Mouse (Mus musculus): Measurements from ENCODE around the gene Scarb2. TPM values are rescaled to one million over a fixed set of nuclear protein-coding genes. Genes with fewer than 3 reads are reported as not detected.

Scarb2 gene
- polyA plus RNA-seq, 1 experiment = 8.4 TPM

DNA sequence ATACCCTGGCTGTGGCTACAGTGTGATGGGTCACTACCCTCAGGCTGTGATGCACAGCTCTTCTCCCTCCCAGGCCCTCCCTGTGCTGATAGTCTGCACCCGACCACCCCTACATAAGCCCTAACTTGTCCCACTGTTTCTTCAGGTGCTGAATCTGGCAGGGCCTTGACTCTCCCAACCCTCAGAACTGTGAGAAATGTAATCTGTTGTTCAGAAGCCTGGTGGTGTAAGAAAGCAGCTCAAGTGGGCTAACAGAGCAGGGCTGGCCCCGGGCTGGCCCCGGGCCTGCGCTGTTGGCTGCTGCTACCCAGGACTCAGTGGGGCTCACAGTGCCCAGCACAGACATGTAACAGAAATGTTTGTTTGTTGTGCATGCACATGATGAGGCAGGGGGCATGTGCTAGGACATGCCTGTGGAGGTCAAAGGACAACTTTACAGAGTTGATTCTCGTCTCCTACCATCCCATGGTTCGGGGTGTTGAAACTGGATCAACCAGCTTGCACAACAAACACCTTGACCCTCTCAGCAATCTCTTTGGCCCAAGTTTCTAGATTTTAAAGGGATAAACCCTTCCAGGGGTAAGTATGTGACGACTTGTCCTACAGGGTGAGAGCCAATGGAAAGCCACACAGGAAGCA lies 10.7 kb downstream of the Scarb2 start:
- H3K4me3 ChIP-seq (ENCODE audit: low read depth, low read length) = no peak overlapping the region
- H3K4me1 ChIP-seq (ENCODE audit: control insufficient read depth, insufficient read depth, insufficient read length, low read length) = peaks cover 18% of the 10 kb centered on the region; the same call in 1 of the 2 replicates
- no peak overlapping the region for H3K27ac ChIP-seq (ENCODE audit: insufficient read depth, low read depth, low read length)
- no peaks in the 10 kb centered on the region for H3K27me3 ChIP-seq (ENCODE audit: control insufficient read depth, insufficient read depth, low read length)
- 0 out of 2 replicates have a peak, but pooled peaks cover 1% of the 10 kb centered on the region for H3K36me3 ChIP-seq (ENCODE audit: control insufficient read depth, insufficient read depth, low read length)
- TF ChIP-seq CTCF (IDR thresholded peaks at IDR 0.05; ENCODE audit: extremely low read depth, insufficient read length, insufficient replicate concordance, low read depth, low read length) (no peak), POLR2A (IDR thresholded peaks at IDR 0.05; ENCODE audit: low read depth, low read length) (no peak)
- 67% methylated on average over 7 of the region's 7 CpGs for WGBS

DNA sequence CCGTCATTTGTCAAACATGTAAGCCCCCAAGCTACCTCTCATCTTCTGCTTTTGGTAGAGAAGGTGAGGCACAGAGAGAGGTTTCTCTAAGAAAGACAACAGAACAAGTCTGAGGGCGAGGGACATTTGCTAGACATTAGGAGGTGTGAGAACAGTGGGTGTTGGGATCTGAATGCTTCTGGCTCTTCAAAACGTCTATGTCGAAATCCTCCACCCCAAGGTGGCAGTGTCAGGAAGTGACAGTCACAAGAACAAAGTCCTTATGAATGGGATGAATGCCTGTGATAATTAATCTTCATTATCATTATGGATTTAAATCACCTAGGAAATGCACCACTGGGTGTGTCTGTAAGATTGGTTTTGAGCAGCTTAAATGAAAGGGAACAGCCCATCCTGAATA lies 11.3 kb downstream of the Scarb2 start:
- H3K4me3 ChIP-seq (ENCODE audit: low read depth, low read length) = no peak overlapping the region
- H3K27ac ChIP-seq (ENCODE audit: insufficient read depth, low read depth, low read length) = no peak overlapping the region
- WGBS = 43% methylated on average over 4 of the region's 4 CpGs
- H3K27me3 ChIP-seq (ENCODE audit: control insufficient read depth, insufficient read depth, low read length) = no peaks in the 10 kb centered on the region
- H3K4me1 ChIP-seq (ENCODE audit: control insufficient read depth, insufficient read depth, insufficient read length, low read length) = peaks cover 18% of the 10 kb centered on the region; the same call in 1 of the 2 replicates
- 0 out of 2 replicates have a peak, but pooled peaks cover 1% of the 10 kb centered on the region for H3K36me3 ChIP-seq (ENCODE audit: control insufficient read depth, insufficient read depth, low read length)
- no peak for TF ChIP-seq CTCF (IDR thresholded peaks at IDR 0.05; ENCODE audit: extremely low read depth, insufficient read length, insufficient replicate concordance, low read depth, low read length)
- TF ChIP-seq POLR2A (IDR thresholded peaks at IDR 0.05; ENCODE audit: low read depth, low read length) = no peak

DNA sequence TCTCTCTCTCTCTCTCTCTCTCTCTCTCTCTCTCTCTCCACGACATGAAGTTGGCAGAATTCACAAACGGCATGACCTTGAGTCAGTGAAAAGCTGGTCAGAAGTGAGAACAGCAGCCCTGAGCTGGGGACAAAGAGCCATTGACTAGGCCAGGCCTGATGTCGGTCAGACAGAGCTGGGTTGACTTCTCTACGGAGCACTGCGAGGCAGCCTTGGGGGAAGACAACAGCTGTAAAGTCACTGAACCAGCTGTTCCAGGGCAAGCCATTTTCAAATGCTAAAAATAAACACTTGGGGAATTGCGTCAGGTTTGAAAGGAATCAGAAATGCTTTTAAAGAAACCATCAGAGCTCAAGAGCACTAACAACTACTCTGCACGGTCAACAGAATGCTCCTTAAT lies 13.2 kb downstream of the Scarb2 start:
- Histone ChIP-seq H3K36me3 (ENCODE audit: control insufficient read depth, insufficient read depth, low read length) (0 out of 2 replicates have a peak, but pooled peaks cover 1% of the 10 kb centered on the region), H3K27ac (ENCODE audit: insufficient read depth, low read depth, low read length) (0 out of 2 replicates have a peak overlapping the region, but pooled peaks have one; percentile 24), H3K4me1 (ENCODE audit: control insufficient read depth, insufficient read depth, insufficient read length, low read length) (peaks cover 14% of the 10 kb centered on the region; the same call in 1 of the 2 replicates), H3K4me3 (ENCODE audit: low read depth, low read length) (no peak overlapping the region), H3K27me3 (ENCODE audit: control insufficient read depth, insufficient read depth, low read length) (no peaks in the 10 kb centered on the region)
- 61% methylated on average over 7 of the region's 7 CpGs for WGBS
- no peak for TF ChIP-seq POLR2A (IDR thresholded peaks at IDR 0.05; ENCODE audit: low read depth, low read length)
- no peak for TF ChIP-seq CTCF (IDR thresholded peaks at IDR 0.05; ENCODE audit: extremely low read depth, insufficient read length, insufficient replicate concordance, low read depth, low read length)

DNA sequence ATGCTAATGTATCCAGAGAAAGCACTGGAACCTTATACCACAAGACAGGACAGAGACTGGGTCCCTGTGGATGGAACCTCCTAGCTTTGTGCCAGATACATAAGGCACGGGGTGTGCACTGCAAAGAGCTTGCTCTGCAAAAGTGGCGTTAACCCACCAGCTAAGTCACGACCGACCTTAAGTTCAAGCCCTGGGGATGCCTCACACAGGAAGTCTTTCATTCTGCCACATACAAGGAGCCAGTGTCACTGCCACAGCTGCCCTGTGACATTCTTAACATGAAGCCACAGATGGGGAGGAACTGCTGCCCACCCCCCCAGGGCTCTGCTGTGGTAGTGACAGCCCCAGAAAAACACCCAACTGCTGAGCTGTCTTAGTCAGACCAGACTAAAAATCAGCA lies 15.9 kb downstream of the Scarb2 start:
- peaks cover 11% of the 10 kb centered on the region; the same call in 1 of the 2 replicates for H3K4me1 ChIP-seq (ENCODE audit: control insufficient read depth, insufficient read depth, insufficient read length, low read length)
- H3K27ac ChIP-seq (ENCODE audit: insufficient read depth, low read depth, low read length) = no peak overlapping the region
- H3K4me3 ChIP-seq (ENCODE audit: low read depth, low read length) = no peak overlapping the region
- H3K36me3 ChIP-seq (ENCODE audit: control insufficient read depth, insufficient read depth, low read length) = 0 out of 2 replicates have a peak, but pooled peaks cover 1% of the 10 kb centered on the region
- H3K27me3 ChIP-seq (ENCODE audit: control insufficient read depth, insufficient read depth, low read length) = no peaks in the 10 kb centered on the region
- 86% methylated on average over 4 of the region's 4 CpGs for WGBS
- TF ChIP-seq CTCF (IDR thresholded peaks at IDR 0.05; ENCODE audit: extremely low read depth, insufficient read length, insufficient replicate concordance, low read depth, low read length) (no peak), POLR2A (IDR thresholded peaks at IDR 0.05; ENCODE audit: low read depth, low read length) (no peak)

DNA sequence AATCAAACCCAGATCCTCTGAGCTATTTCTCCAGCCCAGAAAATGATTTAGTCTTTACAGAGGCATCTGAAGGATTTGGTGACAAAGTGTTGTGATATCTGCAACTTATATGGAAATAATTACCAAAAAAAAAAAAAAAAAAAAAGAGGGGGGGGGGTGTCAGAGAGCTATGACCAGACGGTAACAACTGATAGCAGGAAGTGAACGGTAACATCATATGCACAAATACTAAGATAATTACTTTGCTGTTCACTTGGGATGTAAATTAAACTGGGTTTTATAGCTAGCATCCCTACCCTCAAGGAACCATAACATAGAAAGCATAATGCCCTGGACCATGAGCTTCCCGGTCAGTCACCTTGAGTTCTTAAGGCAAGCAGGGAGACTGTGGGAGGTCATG lies 16.3 kb downstream of the Scarb2 start:
- Histone ChIP-seq H3K27me3 (ENCODE audit: control insufficient read depth, insufficient read depth, low read length) (no peaks in the 10 kb centered on the region), H3K4me3 (ENCODE audit: low read depth, low read length) (no peak overlapping the region), H3K27ac (ENCODE audit: insufficient read depth, low read depth, low read length) (no peak overlapping the region), H3K36me3 (ENCODE audit: control insufficient read depth, insufficient read depth, low read length) (0 out of 2 replicates have a peak, but pooled peaks cover 1% of the 10 kb centered on the region), H3K4me1 (ENCODE audit: control insufficient read depth, insufficient read depth, insufficient read length, low read length) (peaks cover 9% of the 10 kb centered on the region; the same call in 1 of the 2 replicates)
- TF ChIP-seq POLR2A (IDR thresholded peaks at IDR 0.05; ENCODE audit: low read depth, low read length) (no peak), CTCF (IDR thresholded peaks at IDR 0.05; ENCODE audit: extremely low read depth, insufficient read length, insufficient replicate concordance, low read depth, low read length) (no peak)
- WGBS = 68% methylated on average over 3 of the region's 3 CpGs

GRCm38 (mm10) chr5:92489503-92489902 lies 17.1 kb downstream of the Scarb2 start:
- H3K4me3 ChIP-seq (ENCODE audit: low read depth, low read length) = no peak overlapping the region
- H3K4me1 ChIP-seq (ENCODE audit: control insufficient read depth, insufficient read depth, insufficient read length, low read length) = peaks cover 6% of the 10 kb centered on the region; the same call in 1 of the 2 replicates
- H3K27me3 ChIP-seq (ENCODE audit: control insufficient read depth, insufficient read depth, low read length) = no peaks in the 10 kb centered on the region
- TF ChIP-seq CTCF (IDR thresholded peaks at IDR 0.05; ENCODE audit: extremely low read depth, insufficient read length, insufficient replicate concordance, low read depth, low read length) (no peak), POLR2A (IDR thresholded peaks at IDR 0.05; ENCODE audit: low read depth, low read length) (no peak)
- WGBS = 5% methylated on average over 4 of the region's 4 CpGs
- H3K27ac ChIP-seq (ENCODE audit: insufficient read depth, low read depth, low read length) = 0 out of 2 replicates have a peak overlapping the region, but pooled peaks have one; percentile 47
- 0 out of 2 replicates have a peak, but pooled peaks cover 3% of the 10 kb centered on the region for H3K36me3 ChIP-seq (ENCODE audit: control insufficient read depth, insufficient read depth, low read length)

DNA sequence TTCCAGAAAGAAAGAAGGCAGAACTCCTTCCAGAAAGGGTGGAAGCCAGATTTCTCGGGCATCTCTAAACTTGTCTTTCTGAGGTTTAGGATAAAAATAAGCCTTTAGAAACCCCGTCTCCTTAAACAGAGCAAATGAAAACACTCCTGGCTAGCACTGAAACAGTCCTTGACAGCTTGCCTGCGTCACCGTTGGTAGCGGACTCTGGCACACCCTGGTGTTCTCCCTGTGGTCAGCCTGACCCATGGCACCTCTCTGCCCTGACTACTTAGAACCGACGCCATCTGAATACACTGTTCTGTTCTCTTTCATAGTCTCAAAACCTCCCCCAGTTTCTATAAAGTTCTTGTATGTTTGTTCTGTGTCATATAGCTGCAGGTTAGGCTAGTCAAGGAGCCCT lies 17.7 kb downstream of the Scarb2 start:
- no peaks in the 10 kb centered on the region for H3K27me3 ChIP-seq (ENCODE audit: control insufficient read depth, insufficient read depth, low read length)
- H3K36me3 ChIP-seq (ENCODE audit: control insufficient read depth, insufficient read depth, low read length) = peaks cover 6% of the 10 kb centered on the region
- peak overlapping the region; percentile 47 for H3K27ac ChIP-seq (ENCODE audit: insufficient read depth, low read depth, low read length)
- TF ChIP-seq POLR2A (IDR thresholded peaks at IDR 0.05; ENCODE audit: low read depth, low read length) (no peak), CTCF (IDR thresholded peaks at IDR 0.05; ENCODE audit: extremely low read depth, insufficient read length, insufficient replicate concordance, low read depth, low read length) (no peak)
- peaks cover 6% of the 10 kb centered on the region; the same call in 1 of the 2 replicates for H3K4me1 ChIP-seq (ENCODE audit: control insufficient read depth, insufficient read depth, insufficient read length, low read length)
- H3K4me3 ChIP-seq (ENCODE audit: low read depth, low read length) = no peak overlapping the region
- WGBS = 26% methylated on average over 7 of the region's 7 CpGs
